Mouse (Mus musculus) erythroid progenitor cell, adult 5-6 weeks (primary cell): ENCODE measurements around the gene Ucp2. TPM values are rescaled to one million over a fixed set of nuclear protein-coding genes. Genes with fewer than 3 reads are reported as not detected.

Source experiments
- ATAC-seq: replicated peaks from 2 replicates; pipeline ENCODE4 v1.8.0; 2016; ENCODE audit warnings: moderate number of reproducible peaks, mild to moderate bottlenecking, moderate TSS enrichment, inconsistent platforms; ENCODE audit not compliant: poor library complexity, low FRiP score, severe bottlenecking
- total RNA-seq, 2 experiments: library from RNA; stranded (forward) in 1 of 2; stranded (reverse) in 1 of 2; fragments of 150-400 nt in 1 of 2; fragments of 186-747, 209-891 nt in 1 of 2; gene quantifications; 2 replicates each; pipeline versions ENCODE4 v1.2.3 to v1.2.4; 2015 to 2017; ENCODE audit warnings: low replicate concordance in 2 of 2

Gene Ucp2
- total RNA-seq, 2 experiments from 2014 or later = 595 to 753 TPM

GRCm38 (mm10) chr7:100539516-100539915 is 46.4 kb downstream of the Ucp2 start:
- ATAC-seq = no peak

DNA sequence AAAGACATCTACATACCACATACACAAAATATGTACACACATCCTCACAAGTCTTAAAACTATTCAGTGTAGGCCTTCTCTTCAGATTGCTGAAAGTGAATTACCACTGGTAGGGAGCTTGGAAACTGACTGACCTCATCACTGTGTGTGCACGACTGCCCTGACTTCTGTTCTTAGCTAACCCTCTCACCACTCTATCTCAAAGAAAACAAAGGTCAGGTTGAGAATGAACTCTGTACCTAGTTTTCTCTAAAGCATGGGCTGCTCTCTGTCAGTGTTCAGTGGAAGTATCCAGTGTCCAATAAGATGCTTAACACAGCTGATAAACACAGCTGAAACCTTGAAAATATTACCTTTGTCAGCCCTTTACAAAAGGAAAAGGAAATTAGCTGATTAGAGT is 51.3 kb downstream of the Ucp2 start:
- no peak for ATAC-seq

DNA sequence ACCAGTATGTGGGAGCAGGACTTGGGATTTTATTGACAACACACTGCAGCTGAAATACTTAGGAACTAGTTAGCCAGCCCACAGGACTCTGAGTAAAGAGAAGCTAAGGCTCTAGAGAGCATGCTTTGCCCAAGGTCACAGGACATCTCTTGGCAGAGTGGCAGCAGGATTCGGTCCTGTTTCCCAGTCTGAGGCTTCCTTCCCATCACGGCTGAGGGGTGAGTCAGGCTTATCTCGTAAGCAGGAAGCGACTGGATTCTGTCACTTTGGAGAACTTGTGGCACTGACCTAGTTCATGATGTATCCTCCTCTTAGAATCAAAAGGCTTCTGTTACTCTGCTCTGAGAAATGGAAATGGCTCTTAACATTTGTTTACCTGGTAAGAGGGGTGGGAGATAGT is 54.5 kb downstream of the Ucp2 start:
- no peak for ATAC-seq

- ATAC-seq = no peak
Measured at GRCm38 (mm10) chr7:100549796-100550195, 56.7 kb downstream of the Ucp2 start.

DNA sequence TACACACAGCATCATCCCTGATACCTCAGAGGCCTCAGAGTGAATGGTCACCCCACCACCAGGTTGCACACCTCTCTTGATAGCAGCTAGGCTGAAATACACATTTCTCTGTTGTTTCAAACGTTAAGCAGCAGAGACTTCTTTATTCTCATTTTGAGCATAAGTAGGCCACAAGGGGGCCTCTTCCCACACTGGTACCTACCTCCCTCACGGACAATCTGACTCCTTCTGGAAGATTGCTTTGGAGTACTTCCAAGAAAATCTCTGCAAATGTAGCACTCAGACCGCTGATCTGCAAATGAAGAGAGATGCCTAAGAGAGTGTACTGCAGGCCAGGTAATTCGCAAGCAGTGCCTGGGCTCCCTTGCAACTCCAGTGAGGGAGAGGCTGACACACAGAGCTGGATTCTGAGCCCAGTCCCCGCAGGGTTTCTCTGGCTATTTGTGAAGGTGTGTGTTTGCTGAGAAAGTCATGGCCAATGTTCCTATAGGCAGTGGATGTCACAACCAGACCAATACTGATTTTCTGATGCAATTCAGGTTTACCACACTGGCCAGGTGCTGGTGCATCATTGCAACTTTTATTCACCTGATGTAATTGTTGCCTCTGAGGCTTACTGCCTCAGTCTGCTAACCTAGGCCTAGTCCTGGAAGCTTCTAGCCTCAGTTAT is 57.3 kb downstream of the Ucp2 start:
- no peak for ATAC-seq

Other genes with a start within 250 kb of the Ucp2 start
- not detected in 2 replicates for gene P4ha3, start 207.8 kb upstream of the Ucp2 start, total RNA-seq (2015; ENCODE audit: low replicate concordance)
- gene P4ha3, start 207.8 kb upstream of the Ucp2 start, total RNA-seq (2017; ENCODE audit: low replicate concordance) = not detected in 2 replicates
- gene C2cd3, start 121.1 kb upstream of the Ucp2 start, total RNA-seq (2015; ENCODE audit: low replicate concordance) = 75.7 and 87.2 TPM in 2 replicates
- 56.7 and 58.2 TPM in 2 replicates for gene C2cd3, start 121.1 kb upstream of the Ucp2 start, total RNA-seq (2017; ENCODE audit: low replicate concordance)
- gene Ppme1, start 121.0 kb upstream of the Ucp2 start, total RNA-seq (2015; ENCODE audit: low replicate concordance) = 11.3 and 12.6 TPM in 2 replicates
- 14.7 and 31.6 TPM in 2 replicates for gene Ppme1, start 121.0 kb upstream of the Ucp2 start, total RNA-seq (2017; ENCODE audit: low replicate concordance)
- gene Ucp3, start 20.3 kb upstream of the Ucp2 start, total RNA-seq (2015; ENCODE audit: low replicate concordance) = not detected in 2 replicates
- gene Ucp3, start 20.3 kb upstream of the Ucp2 start, total RNA-seq (2017; ENCODE audit: low replicate concordance) = 1.0 TPM in 1 of 2 replicates, not detected in the other
- gene Dnajb13, start 21.6 kb downstream of the Ucp2 start, total RNA-seq (2015; ENCODE audit: low replicate concordance) = 2.9 TPM in 1 of 2 replicates, not detected in the other
- 1.1 and 5.6 TPM in 2 replicates for gene Dnajb13, start 21.6 kb downstream of the Ucp2 start, total RNA-seq (2017; ENCODE audit: low replicate concordance)
- 4.2 and 20.9 TPM in 2 replicates for gene Coa4, start 43.7 kb downstream of the Ucp2 start, total RNA-seq (2015; ENCODE audit: low replicate concordance)
- gene Coa4, start 43.7 kb downstream of the Ucp2 start, total RNA-seq (2017; ENCODE audit: low replicate concordance) = 3.9 and 6.8 TPM in 2 replicates
- gene Rab6a, start 114.1 kb downstream of the Ucp2 start, total RNA-seq (2015; ENCODE audit: low replicate concordance) = 93.0 and 120 TPM in 2 replicates
- 115 and 117 TPM in 2 replicates for gene Rab6a, start 114.1 kb downstream of the Ucp2 start, total RNA-seq (2017; ENCODE audit: low replicate concordance)
- gene Mrpl48, start 115.0 kb downstream of the Ucp2 start, total RNA-seq (2015; ENCODE audit: low replicate concordance) = 18.9 and 23.8 TPM in 2 replicates
- 8.5 and 19.1 TPM in 2 replicates for gene Mrpl48, start 115.0 kb downstream of the Ucp2 start, total RNA-seq (2017; ENCODE audit: low replicate concordance)
- gene Plekhb1, start 169.1 kb downstream of the Ucp2 start, total RNA-seq (2015; ENCODE audit: low replicate concordance) = not detected in 2 replicates
- gene Plekhb1, start 169.1 kb downstream of the Ucp2 start, total RNA-seq (2017; ENCODE audit: low replicate concordance) = 0.77 TPM in 1 of 2 replicates, not detected in the other
- gene Fam168a, start 213.3 kb downstream of the Ucp2 start, total RNA-seq (2015; ENCODE audit: low replicate concordance) = 21.6 and 31.4 TPM in 2 replicates
- gene Fam168a, start 213.3 kb downstream of the Ucp2 start, total RNA-seq (2017; ENCODE audit: low replicate concordance) = 11.9 and 13.9 TPM in 2 replicates